Mouse (Mus musculus): ENCODE data around the gene Snx20. TPM values are rescaled to one million over a fixed set of nuclear protein-coding genes. Genes with fewer than 3 reads are reported as not detected.

Gene Snx20
- total RNA-seq (2012; rRNA removed), result 112 and 117 TPM in 2 replicates
- total RNA-seq (2014; rRNA removed), result 69.1 and 69.9 TPM in 2 replicates
- 93.1 and 105 TPM in 2 replicates for polyA plus RNA-seq (2012; ENCODE audit: insufficient read length, low read depth)

DNA sequence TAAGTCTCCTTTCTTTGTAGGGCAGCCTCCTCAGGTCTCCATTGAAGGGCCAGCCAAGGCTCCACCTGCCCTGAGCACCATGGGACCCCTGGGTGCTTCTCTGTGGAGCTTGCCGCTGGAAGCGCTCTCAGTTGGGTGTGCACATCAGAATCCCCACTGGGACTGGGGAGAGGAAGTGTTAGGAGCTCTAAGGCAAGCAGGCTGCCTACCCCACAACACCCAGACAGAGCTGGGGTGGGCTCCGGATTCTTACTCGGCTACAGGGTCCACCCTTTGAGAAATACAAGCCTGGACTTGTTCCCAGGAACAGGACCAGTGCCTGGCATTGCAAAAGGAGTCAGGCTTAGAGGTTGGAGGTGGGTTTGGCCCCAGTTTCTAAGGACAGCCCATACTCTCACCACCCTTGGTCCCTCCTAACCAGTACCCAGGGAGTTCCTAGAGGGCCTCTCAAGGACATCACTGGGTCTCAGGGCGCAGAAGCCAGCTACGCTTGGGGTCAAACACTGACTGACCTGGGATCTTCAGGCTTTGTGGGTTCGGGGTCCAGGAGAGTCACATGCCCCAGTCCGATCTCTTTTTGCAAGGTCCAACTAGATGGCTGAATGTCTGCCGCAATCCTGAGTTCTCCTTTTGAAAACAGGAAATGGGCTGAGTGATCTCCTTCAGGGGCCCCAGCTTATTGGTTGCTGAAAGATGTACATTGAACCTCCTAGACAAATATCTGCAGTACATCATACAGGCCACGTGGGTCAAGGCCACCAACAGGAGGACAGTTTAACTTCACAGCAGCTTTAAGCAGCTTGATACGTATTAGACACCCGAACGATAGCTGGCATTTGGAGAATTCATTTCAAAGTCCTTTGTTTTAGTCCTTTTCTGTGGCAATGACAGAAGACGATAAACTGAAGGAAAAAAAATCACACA lies at the start of gene Snx20:
TSS of gene Snx20 (minus strand) at position 655 of the 924 bp plus-strand sequence.
- in situ Hi-C loops (cut with MboI; ENCODE audit: low pct_ligation_motif_present, low pct_unique_long_range_greater_than_20kb, low sequenced_read_pairs), result loop anchor here (5.0 kb wide), 1 partner anchor 57 kb away; no protein-coding TSS in a partner anchor
- H3K27me3 ChIP-seq (replicated peaks), result no peaks in the 10 kb centered on the region
- dilution Hi-C loops (cut with MboI; ENCODE audit: extremely low pct_ligation_motif_present, extremely low pct_unique_long_range_greater_than_20kb, low sequenced_read_pairs), result no loop called here
- no peaks in the 10 kb centered on the region for H3K9me3 ChIP-seq (replicated peaks; ENCODE audit: low read length)
- peak within 1 kb of the TSS; percentile 69 for H3K4me2 ChIP-seq (ENCODE audit: insufficient read depth, low read depth, poor library complexity, severe bottlenecking)
- peak; percentile 92 for DNase-seq (ENCODE audit: extremely low read depth)
- H3K27ac ChIP-seq (ENCODE audit: insufficient read depth, low read depth), result peak within 1 kb of the TSS; percentile 100
- H3K4me1 ChIP-seq (ENCODE audit: control insufficient read depth in 1 of 2, insufficient read depth in 2 of 2), result peaks cover 35 to 74% of the 10 kb centered on the region in 2 experiments
- peak within 1 kb of the TSS; percentile 96 for H3K9ac ChIP-seq (ENCODE audit: insufficient read depth, low read depth)
- H3K4me3 ChIP-seq (replicated peaks in 1 of 3; ENCODE audit: low read depth in 2 of 3, low read length in 2 of 3, poor library complexity in 1 of 3), result peak within 1 kb of the TSS; percentile 67 to 93 (median 84)
- H3K36me3 ChIP-seq (replicated peaks in 1 of 2; ENCODE audit: control insufficient read depth in 1 of 2, insufficient read depth in 1 of 2, low read length in 1 of 2), result peaks cover 30 to 34% of the 10 kb centered on the region in 2 experiments
- peaks cover 52% of the 10 kb centered on the region for H3K79me2 ChIP-seq (replicated peaks; ENCODE audit: control insufficient read depth, extremely low read depth, insufficient read depth, poor library complexity, severe bottlenecking)
- TF ChIP-seq RAD21 (IDR thresholded peaks at IDR 0.05; ENCODE audit: low read depth, low read length) (peak; percentile 6), CHD1 (IDR thresholded peaks at IDR 0.05; ENCODE audit: low read depth, low read length) (peak; percentile 51; the same call in 1 of the 2 replicates), POLR2AphosphoS2 (IDR thresholded peaks at IDR 0.05; ENCODE audit: low read depth, low read length) (peak; percentile 56; the same call in 1 of the 2 replicates), ELF1 (IDR thresholded peaks at IDR 0.05; ENCODE audit: low read depth, low read length) (peak; percentile 84), UBTF (IDR thresholded peaks at IDR 0.05; ENCODE audit: low read depth, low read length) (no peak; the same call in 1 of the 2 replicates), TBP (conservative IDR thresholded peaks at IDR 0.05; ENCODE audit: low read depth, low read length) (peak; percentile 95), ZNF384 (IDR thresholded peaks at IDR 0.05; ENCODE audit: low read depth, low read length) (no peak), SMC3 (IDR thresholded peaks at IDR 0.05; ENCODE audit: low read depth, low read length) (no peak; the same call in 1 of the 2 replicates), ZC3H11A (IDR thresholded peaks at IDR 0.05; ENCODE audit: low read depth, low read length) (no peak), PAX5 (IDR thresholded peaks at IDR 0.05; ENCODE audit: low read length) (no peak), RCOR1 (conservative IDR thresholded peaks at IDR 0.05; ENCODE audit: low read depth, low read length) (no peak), BHLHE40 (IDR thresholded peaks at IDR 0.05; ENCODE audit: low read depth, low read length) (peak; percentile 41), MEF2A (IDR thresholded peaks at IDR 0.05; ENCODE audit: borderline replicate concordance, low read depth, low read length) (no peak), MXI1 (IDR thresholded peaks at IDR 0.05; ENCODE audit: low read depth, low read length) (peak; percentile 87), JUN (IDR thresholded peaks at IDR 0.05; ENCODE audit: insufficient read depth, low read depth, low read length) (0 out of 2 replicates have a peak, but pooled peaks have one; percentile 8), CTCF (conservative IDR thresholded peaks at IDR 0.05 in 1 of 2, IDR thresholded peaks at IDR 0.05 in 1 of 2; ENCODE audit: low read depth in 2 of 2, low read length in 2 of 2) (no peak), GABPA (IDR thresholded peaks at IDR 0.05; ENCODE audit: insufficient replicate concordance, low read depth, low read length) (no peak), USF1 (IDR thresholded peaks at IDR 0.05; ENCODE audit: low read depth, low read length) (peak; percentile 91), KAT2A (IDR thresholded peaks at IDR 0.05; ENCODE audit: insufficient replicate concordance, low read length) (no peak), NELFE (IDR thresholded peaks at IDR 0.05; ENCODE audit: low read depth, low read length) (peak; percentile 90), EP300 (IDR thresholded peaks at IDR 0.05; ENCODE audit: low read length) (peak; percentile 44), POLR2A (IDR thresholded peaks at IDR 0.05; ENCODE audit: low read depth, low read length) (peak; percentile 83), TCF12 (IDR thresholded peaks at IDR 0.05; ENCODE audit: low read depth, low read length) (peak; percentile 73), HCFC1 (IDR thresholded peaks at IDR 0.05; ENCODE audit: low read depth, low read length) (peak; percentile 26; the same call in 1 of the 2 replicates), USF2 (conservative IDR thresholded peaks at IDR 0.05; ENCODE audit: low read depth, low read length) (peak; percentile 88), MYC (IDR thresholded peaks at IDR 0.05; ENCODE audit: low read depth, low read length) (peak; percentile 92), ZMIZ1 (IDR thresholded peaks at IDR 0.05; ENCODE audit: low read depth, low read length) (peak; percentile 56; the same call in 1 of the 2 replicates), ETS1 (conservative IDR thresholded peaks at IDR 0.05; ENCODE audit: low read depth, low read length) (peak; percentile 63), MAFK (IDR thresholded peaks at IDR 0.05; ENCODE audit: insufficient replicate concordance, low read length) (0 out of 2 replicates have a peak, but pooled peaks have one; percentile 4), E2F4 (IDR thresholded peaks at IDR 0.05; ENCODE audit: insufficient replicate concordance, low read depth, low read length) (no peak), MAX (IDR thresholded peaks at IDR 0.05; ENCODE audit: low read length) (peak; percentile 98), MAZ (IDR thresholded peaks at IDR 0.05; ENCODE audit: low read depth, low read length) (peak; percentile 48; the same call in 1 of the 2 replicates), JUND (conservative IDR thresholded peaks at IDR 0.05; ENCODE audit: low read depth, low read length) (peak; percentile 30; the same call in 1 of the 2 replicates), SIN3A (IDR thresholded peaks at IDR 0.05; ENCODE audit: low read length) (peak; percentile 96), NRF1 (IDR thresholded peaks at IDR 0.05; ENCODE audit: low read depth, low read length) (no peak), CHD2 (IDR thresholded peaks at IDR 0.05; ENCODE audit: low read length) (0 out of 2 replicates have a peak, but pooled peaks have one; percentile 31), IRF4 (IDR thresholded peaks at IDR 0.05; ENCODE audit: low read depth, low read length) (0 out of 2 replicates have a peak, but pooled peaks have one; percentile 28)
